ENCODE assay signal across 17 mouse cellular contexts in the genomic region with DNA sequence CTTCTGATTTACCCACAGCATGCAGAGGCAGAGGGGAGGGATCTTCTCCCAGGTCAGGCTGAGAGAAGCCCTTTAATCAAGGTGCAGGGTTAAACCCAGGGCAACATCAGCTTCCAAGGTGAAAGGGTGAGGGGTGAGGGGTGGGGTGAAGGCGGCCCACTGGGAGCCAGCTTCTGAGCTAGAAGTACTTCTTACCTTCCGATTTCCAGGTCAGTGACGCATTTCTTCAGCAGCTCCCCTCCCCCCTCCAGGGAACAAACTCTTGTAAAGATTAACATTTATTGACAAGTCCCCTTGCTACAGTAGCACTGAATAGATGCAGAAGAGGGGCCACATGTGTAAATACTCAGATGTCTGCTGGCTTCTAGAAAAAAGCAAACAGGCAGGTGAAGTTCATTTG. TPM values are rescaled to one million over a fixed set of nuclear protein-coding genes. Genes with fewer than 3 reads are reported as not detected.
DNase-seq lines count a peak whose midpoint lies in the region; ATAC-seq lines count a peak whose summit lies in the region.
"Had no signal": no experiment of that assay in that cellular context is flagged by ENCODE, and none has a peak within 500 bp of the region (broad histone marks: within the 10 kb centered on the region; RNA-seq: fewer than 3 reads in every experiment).

No protein-coding gene starts in this region.

- peaks cover 71% of the 10 kb centered on the region for H3K4me1 ChIP-seq in kidney, embryonic 15.5 days
- H3K4me1 ChIP-seq in intestine, embryonic 15.5 days (replicated peaks), result peaks cover 23% of the 10 kb centered on the region
- peaks cover 53% of the 10 kb centered on the region for H3K4me1 ChIP-seq in limb, embryonic 15.5 days

- peak overlapping the region; percentile 83 for H3K27ac ChIP-seq in kidney, embryonic 15.5 days
- H3K27ac ChIP-seq in intestine, embryonic 15.5 days, result peak overlapping the region; percentile 77; the same call in 1 of the 2 replicates
- H3K27ac ChIP-seq in limb, embryonic 15.5 days, result peak overlapping the region; percentile 47; the same call in 1 of the 2 replicates
- H3K27ac ChIP-seq: forebrain, embryonic 13.5 days; heart, embryonic 15.5 days; left cerebral cortex, adult 2 months; neural tube, embryonic 12.5 days had no signal

- H3K4me2 ChIP-seq in kidney, embryonic 15.5 days, result peak overlapping the region; percentile 34; the same call in 1 of the 2 replicates
- peak overlapping the region; percentile 89; the same call in 1 of the 2 replicates for H3K4me2 ChIP-seq in intestine, embryonic 15.5 days (replicated peaks)
- H3K4me2 ChIP-seq in limb, embryonic 15.5 days, result no peak overlapping the region
- H3K4me2 ChIP-seq: forebrain, embryonic 13.5 days; heart, embryonic 15.5 days; lung, embryonic 14.5 days; neural tube, embryonic 12.5 days had no signal

- H3K36me3 ChIP-seq in kidney, embryonic 15.5 days, result no peaks in the 10 kb centered on the region
- no peaks in the 10 kb centered on the region for H3K36me3 ChIP-seq in intestine, embryonic 15.5 days
- no peaks in the 10 kb centered on the region for H3K36me3 ChIP-seq in limb, embryonic 15.5 days
- H3K36me3 ChIP-seq: heart, embryonic 15.5 days; neural tube, embryonic 12.5 days had no signal

- no peak for ATAC-seq in kidney, embryonic 15.5 days (replicated peaks; ENCODE audit: low FRiP score)
- ATAC-seq in intestine, embryonic 15.5 days, result no peak
- no peak for ATAC-seq in limb, embryonic 15.5 days (ENCODE audit: insufficient number of reproducible peaks, low FRiP score, low TSS enrichment, low read depth)
- ATAC-seq: forebrain, embryonic 13.5 days had no signal

- 47% methylated on average over 3 of the region's 3 CpGs for WGBS in kidney, embryonic 15.5 days
- 31% methylated on average over 3 of the region's 3 CpGs for WGBS in intestine, embryonic 15.5 days
- WGBS in limb, embryonic 15.5 days, result 39% methylated on average over 3 of the region's 3 CpGs

- no peaks in the 10 kb centered on the region for H3K9me3 ChIP-seq in kidney, embryonic 15.5 days (replicated peaks)
- H3K9me3 ChIP-seq in intestine, embryonic 15.5 days, result no peaks in the 10 kb centered on the region
- no peaks in the 10 kb centered on the region for H3K9me3 ChIP-seq in limb, embryonic 15.5 days
- H3K9me3 ChIP-seq: forebrain, embryonic 13.5 days; heart, embryonic 15.5 days; neural tube, embryonic 12.5 days had no signal

- no peak overlapping the region for H3K4me3 ChIP-seq in kidney, embryonic 15.5 days (replicated peaks)
- H3K4me3 ChIP-seq in intestine, embryonic 15.5 days (replicated peaks), result no peak overlapping the region
- H3K4me3 ChIP-seq in limb, embryonic 15.5 days, result no peak overlapping the region
- H3K4me3 ChIP-seq: forebrain, embryonic 13.5 days; heart, embryonic 15.5 days; left cerebral cortex, adult 2 months; neural tube, embryonic 12.5 days had no signal

- peaks cover 2% of the 10 kb centered on the region; the same call in 1 of the 2 replicates for H3K27me3 ChIP-seq in kidney, embryonic 15.5 days
- peaks cover 3% of the 10 kb centered on the region; the same call in 1 of the 2 replicates for H3K27me3 ChIP-seq in intestine, embryonic 15.5 days (replicated peaks)
- H3K27me3 ChIP-seq in limb, embryonic 15.5 days, result peaks cover 11% of the 10 kb centered on the region; the same call in 1 of the 2 replicates
- H3K27me3 ChIP-seq: forebrain, embryonic 13.5 days; heart, embryonic 15.5 days had no signal

- no peak for DNase-seq in kidney, adult 11 months
- peak; percentile 56 for DNase-seq in lung, postnatal 36 days
- no peak for DNase-seq in gastrocnemius, postnatal 4 days (ENCODE audit: low spot score in 2 of 2)
- DNase-seq in left cerebral cortex, postnatal 10 days (ENCODE audit: extremely low spot score in 1 of 2, low spot score in 2 of 2), result no peak
- no peak for DNase-seq in urinary bladder, adult 2 months (ENCODE audit: low spot score)
- DNase-seq: adrenal gland, adult 8-10 months; lung, embryonic 14.5 days; thymus, postnatal 14 days had no signal

- no peak overlapping the region for H3K9ac ChIP-seq in kidney, embryonic 15.5 days
- H3K9ac ChIP-seq in intestine, embryonic 15.5 days, result no peak overlapping the region
- H3K9ac ChIP-seq in limb, embryonic 15.5 days, result no peak overlapping the region
- H3K9ac ChIP-seq: forebrain, embryonic 13.5 days; heart, embryonic 15.5 days; lung, embryonic 14.5 days; neural tube, embryonic 12.5 days had no signal

- intact Hi-C loops in left cerebral cortex, postnatal 10 days (cut with DNase I), result no loop called here

RNA-seq across cellular contexts. Expression of gene Hip1r, which starts 3.8 kb away (rescaled TPM):
- 18.2 and 20.0 TPM in 2 replicates for polyA plus RNA-seq in kidney, embryonic 15.5 days (2015; fragmentation: Nextera tagmentation; extraction: Ambion mirVana)
- 26.0 and 29.3 TPM in 2 replicates for polyA plus RNA-seq in intestine, embryonic 15.5 days (2015; fragmentation: Nextera tagmentation; extraction: Ambion mirVana)
- polyA plus RNA-seq in limb, embryonic 15.5 days (2015; fragmentation: Nextera tagmentation; extraction: Ambion mirVana), result 12.4 and 17.4 TPM in 2 replicates
- total RNA-seq in gastrocnemius, postnatal 4 days (2021), result 1 to 10 TPM; 5.5 to 6.6 TPM
- 10 to 100 TPM; 82.4 to 93.4 TPM for total RNA-seq in left cerebral cortex, postnatal 10 days (2021)
- 53.9 and 54.0 TPM in 2 replicates for polyA plus RNA-seq in urinary bladder, adult 2 months (2012; rRNA removed)

RNA-seq across cellular contexts. Expression of gene Ccdc62, which starts 46.8 kb away (rescaled TPM):
- polyA plus RNA-seq in kidney, embryonic 15.5 days (2015; fragmentation: Nextera tagmentation; extraction: Ambion mirVana), result 6.0 and 6.9 TPM in 2 replicates
- 4.7 and 5.1 TPM in 2 replicates for polyA plus RNA-seq in intestine, embryonic 15.5 days (2015; fragmentation: Nextera tagmentation; extraction: Ambion mirVana)
- 5.2 and 6.4 TPM in 2 replicates for polyA plus RNA-seq in limb, embryonic 15.5 days (2015; fragmentation: Nextera tagmentation; extraction: Ambion mirVana)
- 1 to 10 TPM; 2.5 to 4.1 TPM for total RNA-seq in gastrocnemius, postnatal 4 days (2021)
- 1 to 10 TPM; 2.1 to 2.8 TPM for total RNA-seq in left cerebral cortex, postnatal 10 days (2021)
- polyA plus RNA-seq in urinary bladder, adult 2 months (2012; rRNA removed), result 10.9 and 15.4 TPM in 2 replicates

RNA-seq across cellular contexts. Expression of gene Gm43518, which starts 50.0 kb away (rescaled TPM):
- polyA plus RNA-seq in kidney, embryonic 15.5 days (2015; fragmentation: Nextera tagmentation; extraction: Ambion mirVana), result 1.7 and 2.9 TPM in 2 replicates
- 1.5 and 2.2 TPM in 2 replicates for polyA plus RNA-seq in intestine, embryonic 15.5 days (2015; fragmentation: Nextera tagmentation; extraction: Ambion mirVana)
- 2.8 and 3.4 TPM in 2 replicates for polyA plus RNA-seq in limb, embryonic 15.5 days (2015; fragmentation: Nextera tagmentation; extraction: Ambion mirVana)
- total RNA-seq in gastrocnemius, postnatal 4 days (2021), result under 1 TPM in 1 of 2 experiments, not detected in 1; 0.69 TPM
- 1 to 10 TPM; 1.5 to 2.4 TPM for total RNA-seq in left cerebral cortex, postnatal 10 days (2021)
- polyA plus RNA-seq in urinary bladder, adult 2 months (2012; rRNA removed), result 2.3 and 2.8 TPM in 2 replicates
- total RNA-seq: megakaryocyte-erythroid progenitor cell, adult 5-6 weeks; midbrain, postnatal 0 days had no signal

RNA-seq across cellular contexts. Expression of gene Vps37b, which starts 54.8 kb away (rescaled TPM):
- polyA plus RNA-seq in kidney, embryonic 15.5 days (2015; fragmentation: Nextera tagmentation; extraction: Ambion mirVana), result 33.8 and 35.3 TPM in 2 replicates
- 28.2 and 28.8 TPM in 2 replicates for polyA plus RNA-seq in intestine, embryonic 15.5 days (2015; fragmentation: Nextera tagmentation; extraction: Ambion mirVana)
- 34.7 and 37.8 TPM in 2 replicates for polyA plus RNA-seq in limb, embryonic 15.5 days (2015; fragmentation: Nextera tagmentation; extraction: Ambion mirVana)
- total RNA-seq in gastrocnemius, postnatal 4 days (2021), result 10 to 100 TPM; 24.4 to 29.3 TPM
- total RNA-seq in left cerebral cortex, postnatal 10 days (2021), result 10 to 100 TPM; 42.5 to 42.6 TPM
- polyA plus RNA-seq in urinary bladder, adult 2 months (2012; rRNA removed), result 34.2 and 38.8 TPM in 2 replicates
